Mouse (Mus musculus): ENCODE data around the gene Sema6c. TPM values are rescaled to one million over a fixed set of nuclear protein-coding genes. Genes with fewer than 3 reads are reported as not detected.

The Sema6c gene
- polyA plus RNA-seq, 1 experiment: 0.01 TPM

DNA sequence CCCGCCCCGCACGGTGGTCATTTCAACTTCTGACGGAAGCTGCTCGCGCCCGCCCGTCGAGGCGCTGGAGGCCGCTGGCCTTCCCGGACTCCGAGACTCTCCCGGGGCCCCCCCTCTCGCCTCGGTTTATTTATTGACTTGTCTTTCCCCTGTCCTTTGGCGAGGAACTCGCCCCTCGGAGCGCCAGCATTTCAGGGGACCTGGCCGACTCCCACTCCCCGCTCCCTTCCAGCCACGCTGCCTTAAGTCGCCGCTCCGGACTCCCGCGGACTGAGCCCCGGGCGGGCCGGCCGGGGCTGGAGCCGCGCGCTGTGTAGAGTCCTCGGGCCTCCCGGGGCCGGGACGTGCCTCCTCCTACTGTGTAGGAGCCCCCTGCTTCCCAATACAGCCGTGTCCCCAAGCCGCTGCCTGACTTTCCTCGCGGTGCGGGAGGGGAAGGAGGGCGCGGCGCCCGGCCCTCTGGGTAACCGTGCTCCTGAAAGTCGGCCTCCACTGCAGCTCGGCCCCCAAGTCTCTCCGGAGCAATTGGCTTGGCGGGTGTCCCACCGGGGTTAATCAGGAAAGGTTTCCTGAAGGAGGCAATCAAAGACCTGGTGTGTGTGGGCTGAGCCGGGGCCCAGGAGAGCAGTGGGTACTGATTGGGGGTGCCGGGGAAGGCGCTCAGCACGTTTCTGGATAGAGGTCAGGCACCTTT, 13.1 kb downstream of the Sema6c start:
- Histone ChIP-seq H3K9me3 (ENCODE audit: control insufficient read depth, low read length) (peaks cover 14% of the 10 kb centered on the region; the same call in 1 of the 2 replicates), H3K4me3 (replicated peaks) (no peak overlapping the region), H3K4me1 (ENCODE audit: control insufficient read depth) (peaks cover 11% of the 10 kb centered on the region), H3K36me3 (ENCODE audit: control insufficient read depth) (no peaks in the 10 kb centered on the region), H3K27me3 (ENCODE audit: control insufficient read depth) (peaks cover 83% of the 10 kb centered on the region)
- TF ChIP-seq GATA1 (IDR thresholded peaks at IDR 0.05; ENCODE audit: low read length) (no peak), TAL1 (IDR thresholded peaks at IDR 0.05; ENCODE audit: low read length) (no peak)

GRCm38 (mm10) chr3:95174011-95174592, 13.8 kb downstream of the Sema6c start:
- Histone ChIP-seq H3K9me3 (ENCODE audit: control insufficient read depth, low read length) (peaks cover 14% of the 10 kb centered on the region; the same call in 1 of the 2 replicates), H3K36me3 (ENCODE audit: control insufficient read depth) (no peaks in the 10 kb centered on the region), H3K27me3 (ENCODE audit: control insufficient read depth) (peaks cover 79% of the 10 kb centered on the region), H3K4me1 (ENCODE audit: control insufficient read depth) (peaks cover 11% of the 10 kb centered on the region), H3K4me3 (replicated peaks) (no peak overlapping the region)
- no peak for TF ChIP-seq GATA1 (IDR thresholded peaks at IDR 0.05; ENCODE audit: low read length)

- peaks cover 11% of the 10 kb centered on the region for H3K36me3 ChIP-seq (ENCODE audit: control insufficient read depth)
These were observed 16.2 kb downstream of the Sema6c start for GRCm38 (mm10) chr3:95176500-95176899.

DNA sequence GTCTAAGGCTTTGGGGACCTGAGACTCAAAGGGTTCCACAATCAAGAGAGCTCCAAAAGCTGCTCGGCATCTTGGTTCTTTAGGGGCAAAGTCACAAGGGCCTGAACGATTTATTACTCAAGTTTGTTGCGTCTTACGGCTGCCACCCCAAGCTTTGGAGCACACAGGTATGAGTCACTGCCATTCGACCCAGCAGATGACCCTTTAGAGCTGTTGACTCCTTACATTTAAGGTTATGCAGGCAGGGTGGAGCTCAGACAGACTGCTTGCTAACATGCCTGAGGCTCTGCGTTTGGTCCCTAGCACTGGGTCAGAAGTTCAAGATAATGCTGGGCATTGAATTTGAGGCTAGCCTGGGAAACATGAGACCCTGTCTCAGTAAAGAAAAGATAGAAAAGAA, 17.3 kb downstream of the Sema6c start:
- no peak overlapping the region for H3K4me3 ChIP-seq (replicated peaks)
- no peak for TF ChIP-seq GATA1 (IDR thresholded peaks at IDR 0.05; ENCODE audit: low read length)
- no peak for TF ChIP-seq TAL1 (IDR thresholded peaks at IDR 0.05; ENCODE audit: low read length)

More at GRCm38 (mm10) chr3:95176500-95176899, 16.2 kb downstream of the Sema6c start:
- peaks cover 58% of the 10 kb centered on the region for H3K27me3 ChIP-seq (ENCODE audit: control insufficient read depth)
- H3K4me1 ChIP-seq (ENCODE audit: control insufficient read depth): peaks cover 11% of the 10 kb centered on the region
- H3K4me3 ChIP-seq (replicated peaks): no peak overlapping the region
- peaks cover 14% of the 10 kb centered on the region; the same call in 1 of the 2 replicates for H3K9me3 ChIP-seq (ENCODE audit: control insufficient read depth, low read length)
- no peak for TF ChIP-seq GATA1 (IDR thresholded peaks at IDR 0.05; ENCODE audit: low read length)
- no peak for TF ChIP-seq TAL1 (IDR thresholded peaks at IDR 0.05; ENCODE audit: low read length)

GRCm38 (mm10) chr3:95178948-95179347, 18.7 kb downstream of the Sema6c start:
- no peaks in the 10 kb centered on the region for H3K9me3 ChIP-seq (ENCODE audit: control insufficient read depth, low read length)
- H3K4me3 ChIP-seq (replicated peaks): no peak overlapping the region
- TF ChIP-seq TAL1 (IDR thresholded peaks at IDR 0.05; ENCODE audit: low read length) (no peak), GATA1 (IDR thresholded peaks at IDR 0.05; ENCODE audit: low read length) (no peak)
- peaks cover 34% of the 10 kb centered on the region for H3K36me3 ChIP-seq (ENCODE audit: control insufficient read depth)
- peaks cover 2% of the 10 kb centered on the region for H3K4me1 ChIP-seq (ENCODE audit: control insufficient read depth)
- peaks cover 33% of the 10 kb centered on the region for H3K27me3 ChIP-seq (ENCODE audit: control insufficient read depth)

More for the DNA sequence above, 17.3 kb downstream of the Sema6c start:
- Histone ChIP-seq H3K36me3 (ENCODE audit: control insufficient read depth) (peaks cover 21% of the 10 kb centered on the region), H3K9me3 (ENCODE audit: control insufficient read depth, low read length) (peaks cover 7% of the 10 kb centered on the region; the same call in 1 of the 2 replicates), H3K27me3 (ENCODE audit: control insufficient read depth) (peaks cover 47% of the 10 kb centered on the region), H3K4me1 (ENCODE audit: control insufficient read depth) (peaks cover 10% of the 10 kb centered on the region)

GRCm38 (mm10) chr3:95179890-95180289, 19.6 kb downstream of the Sema6c start:
- H3K4me1 ChIP-seq (ENCODE audit: control insufficient read depth): no peaks in the 10 kb centered on the region
- TF ChIP-seq GATA1 (IDR thresholded peaks at IDR 0.05; ENCODE audit: low read length): no peak
- no peak for TF ChIP-seq TAL1 (IDR thresholded peaks at IDR 0.05; ENCODE audit: low read length)
- no peaks in the 10 kb centered on the region for H3K9me3 ChIP-seq (ENCODE audit: control insufficient read depth, low read length)
- H3K36me3 ChIP-seq (ENCODE audit: control insufficient read depth): peaks cover 44% of the 10 kb centered on the region
- peaks cover 24% of the 10 kb centered on the region for H3K27me3 ChIP-seq (ENCODE audit: control insufficient read depth)
- H3K4me3 ChIP-seq (replicated peaks): no peak overlapping the region

DNA sequence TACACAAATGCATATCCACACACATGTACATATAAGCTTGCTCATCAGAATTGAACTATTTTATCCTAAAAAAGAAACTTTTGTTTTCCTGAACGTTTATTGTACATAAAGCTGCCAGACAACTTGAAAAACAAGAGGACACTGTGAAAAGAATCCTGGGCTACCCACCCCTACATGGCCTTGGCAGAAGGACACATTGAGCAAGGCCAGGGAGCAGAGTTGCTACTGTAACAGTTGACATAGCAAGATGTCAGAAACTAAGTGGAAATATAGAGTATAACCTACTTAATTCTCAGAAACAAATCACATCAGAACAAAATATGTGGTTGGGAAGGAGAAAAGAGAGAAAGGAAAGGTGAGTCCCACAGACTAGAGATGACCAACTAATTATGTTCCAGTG, 21.6 kb downstream of the Sema6c start:
- Histone ChIP-seq H3K9me3 (ENCODE audit: control insufficient read depth, low read length) (no peaks in the 10 kb centered on the region), H3K4me3 (replicated peaks) (no peak overlapping the region), H3K4me1 (ENCODE audit: control insufficient read depth) (no peaks in the 10 kb centered on the region), H3K27me3 (ENCODE audit: control insufficient read depth) (peaks cover 7% of the 10 kb centered on the region), H3K36me3 (ENCODE audit: control insufficient read depth) (peaks cover 63% of the 10 kb centered on the region)
- no peak for TF ChIP-seq TAL1 (IDR thresholded peaks at IDR 0.05; ENCODE audit: low read length)
- TF ChIP-seq GATA1 (IDR thresholded peaks at IDR 0.05; ENCODE audit: low read length): no peak

DNA sequence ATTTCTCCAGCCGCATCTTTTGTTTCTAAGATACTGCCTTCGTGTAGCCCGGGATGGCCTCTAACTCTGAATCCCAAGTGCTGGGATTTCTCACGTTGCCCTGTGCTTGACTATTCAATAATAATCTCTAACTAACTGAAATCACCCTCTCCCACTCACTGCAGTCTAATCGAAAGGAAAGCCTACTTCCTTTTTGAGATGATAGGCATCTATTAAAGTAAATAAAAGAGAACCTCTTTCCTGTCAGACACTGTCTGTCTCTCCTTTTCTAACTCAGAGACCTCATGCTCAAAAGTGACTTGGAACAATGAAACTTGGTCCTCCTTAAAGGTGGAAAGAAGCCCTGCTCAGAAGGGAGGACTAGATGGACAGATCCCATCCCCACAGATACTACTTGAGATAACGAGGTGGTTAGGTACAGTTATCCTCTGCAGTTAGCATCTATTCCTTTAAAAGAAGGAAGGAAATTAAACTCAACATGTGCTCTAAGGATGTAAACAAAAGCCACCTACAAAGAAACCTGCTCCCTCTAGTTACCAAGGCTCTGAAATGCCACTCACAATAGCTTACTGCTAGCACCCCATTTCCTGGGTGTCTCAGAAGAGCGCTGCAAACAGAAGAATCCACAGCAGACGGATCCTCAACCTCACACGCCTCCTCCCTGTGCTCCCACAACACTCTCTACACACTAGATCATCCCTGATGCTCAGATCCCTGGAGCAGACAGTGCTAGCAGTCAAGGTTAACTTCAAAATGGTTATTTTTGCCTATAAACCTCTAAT, 24.7 kb downstream of the Sema6c start:
- H3K27me3 ChIP-seq (ENCODE audit: control insufficient read depth): no peaks in the 10 kb centered on the region
- no peaks in the 10 kb centered on the region for H3K4me1 ChIP-seq (ENCODE audit: control insufficient read depth)
- no peaks in the 10 kb centered on the region for H3K9me3 ChIP-seq (ENCODE audit: control insufficient read depth, low read length)
- TF ChIP-seq GATA1 (IDR thresholded peaks at IDR 0.05; ENCODE audit: low read length) (no peak), TAL1 (IDR thresholded peaks at IDR 0.05; ENCODE audit: low read length) (no peak)
- no peak overlapping the region for H3K4me3 ChIP-seq (replicated peaks)
- H3K36me3 ChIP-seq (ENCODE audit: control insufficient read depth): peaks cover 95% of the 10 kb centered on the region

GRCm38 (mm10) chr3:95186100-95186499, 25.8 kb downstream of the Sema6c start:
- H3K9me3 ChIP-seq (ENCODE audit: control insufficient read depth, low read length): no peaks in the 10 kb centered on the region
- peaks cover 99% of the 10 kb centered on the region for H3K36me3 ChIP-seq (ENCODE audit: control insufficient read depth)

More at GRCm38 (mm10) chr3:95186100-95186499, 25.8 kb downstream of the Sema6c start:
- TF ChIP-seq GATA1 (IDR thresholded peaks at IDR 0.05; ENCODE audit: low read length): no peak
- TF ChIP-seq TAL1 (IDR thresholded peaks at IDR 0.05; ENCODE audit: low read length): no peak
- no peak overlapping the region for H3K4me3 ChIP-seq (replicated peaks)
- no peaks in the 10 kb centered on the region for H3K4me1 ChIP-seq (ENCODE audit: control insufficient read depth)
- H3K27me3 ChIP-seq (ENCODE audit: control insufficient read depth): no peaks in the 10 kb centered on the region
